ENCODE assay signal across 17 mouse cellular contexts in genomic region chr3:108011558-108011957, GRCm38 (mm10). TPM values are rescaled to one million over a fixed set of nuclear protein-coding genes. Genes with fewer than 3 reads are reported as not detected.
DNase-seq lines count a peak whose midpoint lies in the region; ATAC-seq and TF ChIP-seq lines count a peak whose summit lies in the region.
"Had no signal": no experiment of that assay in that cellular context is flagged by ENCODE, and none has a peak within 500 bp of the region (broad histone marks: within the 10 kb centered on the region; RNA-seq: fewer than 3 reads in every experiment).

No protein-coding gene starts in this region.

- 19% methylated on average over 3 of the region's 3 CpGs for WGBS in midbrain, embryonic 13.5 days

- H3K27ac ChIP-seq in testis, adult 2 months (ENCODE audit: control insufficient read depth, insufficient read depth, low read depth, low read length) = peak overlapping the region; percentile 53; the same call in 1 of the 2 replicates
- H3K27ac ChIP-seq in midbrain, embryonic 13.5 days = 0 out of 2 replicates have a peak overlapping the region, but pooled peaks have one; percentile 35
- H3K27ac ChIP-seq: embryonic facial prominence, embryonic 13.5 days; left cerebral cortex, adult 2 months had no signal

- H3K9me3 ChIP-seq in midbrain, embryonic 13.5 days = no peaks in the 10 kb centered on the region
- H3K9me3 ChIP-seq: embryonic facial prominence, embryonic 13.5 days; megakaryocyte, embryonic 14.5 days had no signal

- no peak overlapping the region for H3K9ac ChIP-seq in midbrain, embryonic 13.5 days (replicated peaks)
- H3K9ac ChIP-seq: embryonic facial prominence, embryonic 13.5 days had no signal

- H3K4me2 ChIP-seq in midbrain, embryonic 13.5 days (replicated peaks) = no peak overlapping the region
- H3K4me2 ChIP-seq: embryonic facial prominence, embryonic 13.5 days had no signal

- peak; percentile 74 for ATAC-seq in midbrain, embryonic 13.5 days
- ATAC-seq: intestine, embryonic 16.5 days had no signal

- no peak overlapping the region for H3K4me3 ChIP-seq in testis, adult 2 months (ENCODE audit: control insufficient read depth, low read depth, low read length)
- no peak overlapping the region for H3K4me3 ChIP-seq in midbrain, embryonic 13.5 days (replicated peaks)
- H3K4me3 ChIP-seq: embryonic facial prominence, embryonic 13.5 days; left cerebral cortex, adult 2 months; megakaryocyte, embryonic 14.5 days had no signal

- no peaks in the 10 kb centered on the region for H3K27me3 ChIP-seq in testis, adult 2 months (ENCODE audit: control insufficient read depth, insufficient read depth, low read length)
- H3K27me3 ChIP-seq in midbrain, embryonic 13.5 days = peaks cover 6% of the 10 kb centered on the region; the same call in 1 of the 2 replicates
- H3K27me3 ChIP-seq: embryonic facial prominence, embryonic 13.5 days had no signal

- DNase-seq in cerebellum, postnatal 10 days = peak; percentile 25 to 41
- DNase-seq in cerebellum, adult 11 months = no peak
- no peak for DNase-seq in testis, postnatal 14 days (ENCODE audit: low spot score)
- peak; percentile 32 for DNase-seq in retina, postnatal 7 days (ENCODE audit: low read depth, low spot score)
- no peak for DNase-seq in ovary, postnatal 10 days (ENCODE audit: low spot score)
- DNase-seq in cerebellum, postnatal 4 days (ENCODE audit: low spot score in 2 of 2) = no peak
- DNase-seq: cerebellum, adult 8-10 months; heart, postnatal 10 days; kidney, postnatal 4 days; liver; thymus, adult 2 months had no signal

- H3K36me3 ChIP-seq in testis, adult 2 months (ENCODE audit: control insufficient read depth, insufficient read depth, low read length) = no peaks in the 10 kb centered on the region
- H3K36me3 ChIP-seq in midbrain, embryonic 13.5 days = no peaks in the 10 kb centered on the region
- H3K36me3 ChIP-seq: embryonic facial prominence, embryonic 13.5 days had no signal

- no peaks in the 10 kb centered on the region; the same call in 1 of the 2 replicates for H3K4me1 ChIP-seq in testis, adult 2 months (ENCODE audit: control insufficient read depth, insufficient read depth, low read length)
- H3K4me1 ChIP-seq in midbrain, embryonic 13.5 days (replicated peaks) = peaks cover 11% of the 10 kb centered on the region
- H3K4me1 ChIP-seq: megakaryocyte, embryonic 14.5 days had no signal

- TF ChIP-seq CTCF in testis, adult 2 months (IDR thresholded peaks at IDR 0.05; ENCODE audit: control insufficient read depth, insufficient read depth, insufficient replicate concordance, low read depth, low read length) = no peak

- TF ChIP-seq POLR2A in testis, adult 2 months (IDR thresholded peaks at IDR 0.05; ENCODE audit: control insufficient read depth, low read depth, low read length) = no peak

RNA-seq across cellular contexts. Expression of gene Gstm1, which starts 6.2 kb away (rescaled TPM):
- polyA plus RNA-seq in testis, adult 2 months (2012; rRNA removed) = 547 and 702 TPM in 2 replicates
- polyA plus RNA-seq in midbrain, embryonic 13.5 days (2015; fragmentation: Nextera tagmentation; extraction: Ambion mirVana) = 28.7 and 36.2 TPM in 2 replicates

RNA-seq across cellular contexts. Expression of gene Gstm2, which starts 25.3 kb away (rescaled TPM):
- polyA plus RNA-seq in testis, adult 2 months (2012; rRNA removed) = 246 and 344 TPM in 2 replicates
- polyA plus RNA-seq in midbrain, embryonic 13.5 days (2015; fragmentation: Nextera tagmentation; extraction: Ambion mirVana) = 6.0 and 6.2 TPM in 2 replicates

RNA-seq across cellular contexts. Expression of gene Gstm4, which starts 33.1 kb away (rescaled TPM):
- 18.9 and 20.7 TPM in 2 replicates for polyA plus RNA-seq in testis, adult 2 months (2012; rRNA removed)
- 13.8 and 14.2 TPM in 2 replicates for polyA plus RNA-seq in midbrain, embryonic 13.5 days (2015; fragmentation: Nextera tagmentation; extraction: Ambion mirVana)

RNA-seq across cellular contexts. Expression of gene Gstm3, which starts 42.5 kb away (rescaled TPM):
- 0.19 TPM in 1 of 2 replicates, not detected in the other for polyA plus RNA-seq in testis, adult 2 months (2012; rRNA removed)
- polyA plus RNA-seq in midbrain, embryonic 13.5 days (2015; fragmentation: Nextera tagmentation; extraction: Ambion mirVana) = 0.26 TPM in 1 of 2 replicates, not detected in the other
- polyA plus RNA-seq: embryonic facial prominence, embryonic 13.5 days had no signal

Comparison
In these comparisons a context has a peak if more than half of its experiments do, and no peak if none do; other contexts are left out.
1. DNase-seq: peak in cerebellum, postnatal 10 days (2 of 2) and retina, postnatal 7 days (single experiment); none in cerebellum, adult 11 months (single experiment), testis, postnatal 14 days (single experiment), ovary, postnatal 10 days (single experiment) and cerebellum, postnatal 4 days (0 of 2).
2. RNA of gene Gstm1, which starts 6.2 kb away (polyA plus RNA-seq): 547 to 702 TPM in testis, adult 2 months; 28.7 to 36.2 TPM in midbrain, embryonic 13.5 days; every median in the first group is over 10 times any median in the second.
3. RNA of gene Gstm2, which starts 25.3 kb away (polyA plus RNA-seq): 246 to 344 TPM in testis, adult 2 months; 6.0 to 6.2 TPM in midbrain, embryonic 13.5 days; every median in the first group is over 10 times any median in the second.